17 mouse cellular contexts compared by ENCODE assay signal in the genomic region with DNA sequence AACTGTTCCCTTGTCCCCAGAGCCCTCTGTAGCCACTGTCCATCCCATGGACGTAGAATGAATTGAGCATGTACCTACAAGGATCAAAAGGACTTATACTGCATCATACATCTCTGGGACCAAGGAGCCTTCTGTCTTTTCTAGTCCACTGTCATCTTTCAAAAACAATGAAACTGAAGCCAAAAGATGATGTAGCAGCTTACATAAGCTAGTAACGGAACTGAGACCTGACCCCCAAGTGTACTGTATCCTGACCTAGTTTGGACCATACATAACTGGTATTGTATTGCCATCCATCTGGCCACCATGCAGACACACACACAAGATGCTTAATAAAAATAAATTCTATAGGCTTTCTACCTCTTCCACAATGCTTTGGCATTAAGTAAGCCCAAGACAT.
"Had no signal": no experiment of that assay in that cellular context is flagged by ENCODE, and none has a peak within 500 bp of the region (broad histone marks: within the 10 kb centered on the region; RNA-seq: fewer than 3 reads in every experiment).

No protein-coding gene starts in this region.

- DNase-seq: gastrocnemius, adult 2 months; gastrocnemius, postnatal 10 days; gastrocnemius, postnatal 25 days; heart, adult 18-20 months; heart, postnatal 10 days; heart, postnatal 4 days; kidney, adult 18-20 months; kidney, adult 8-10 months; kidney, postnatal 10 days; kidney, postnatal 25 days; kidney, postnatal 4 days; liver; liver, embryonic 13.5 days had no signal

- ATAC-seq: hindbrain, embryonic 16.5 days; inflammation-experienced regulatory T-cells, adult 6 months; intestine, embryonic 15.5 days; intestine, postnatal 0 days had no signal
